ENCODE assay signal across 7 mouse cellular contexts in genomic region chr15:78530671-78531450, GRCm38 (mm10). TPM values are rescaled to one million over a fixed set of nuclear protein-coding genes. Genes with fewer than 3 reads are reported as not detected.
DNase-seq lines count a peak whose midpoint lies in the region; ATAC-seq and TF ChIP-seq lines count a peak whose summit lies in the region.

TSS of gene C1qtnf6 (minus strand) at chr15:78531416.

- peak within 1 kb of the TSS; percentile 36 for H3K4me3 ChIP-seq in hindbrain, embryonic 16.5 days (ENCODE audit: low read length)
- H3K4me3 ChIP-seq in liver, embryonic 15.5 days (replicated peaks), result peak within 1 kb of the TSS; percentile 32
- H3K4me3 ChIP-seq in stomach, embryonic 14.5 days (ENCODE audit: low read depth, low read length), result peak within 1 kb of the TSS; percentile 10

- ATAC-seq in Patski, result no peak
- ATAC-seq in hindbrain, embryonic 16.5 days, result no peak
- no peak for ATAC-seq in liver, embryonic 15.5 days (ENCODE audit: insufficient read depth)
- no peak for ATAC-seq in stomach, embryonic 14.5 days (ENCODE audit: insufficient number of reproducible peaks, insufficient read depth, low FRiP score, low read depth)

- no peaks in the 10 kb centered on the region for H3K9me3 ChIP-seq in hindbrain, embryonic 16.5 days (ENCODE audit: control insufficient read depth, low read length)
- no peaks in the 10 kb centered on the region for H3K9me3 ChIP-seq in liver, embryonic 15.5 days (replicated peaks)
- H3K9me3 ChIP-seq in stomach, embryonic 14.5 days (ENCODE audit: control insufficient read depth, low read depth, low read length), result no peaks in the 10 kb centered on the region

- POLR2A ChIA-PET in Patski (lab: Charles Lee), result interaction anchor here (1.0 to 2.5 kb wide), 5 partner anchors 19 to 124 kb away, joined by 3 to 7 read pairs (median 4); partner anchors contain the start of genes Mpst and Tst

- in situ Hi-C loops in Patski (cut with MboI; ENCODE audit: low pct_unique_long_range_greater_than_20kb), result loop anchor here (5.0 kb wide), 2 partner anchors 84 to 349 kb away; no protein-coding TSS in a partner anchor

- DNase-seq in Patski (ENCODE audit: low read depth, low spot score), result no peak
- DNase-seq in brain, adult 2 months (ENCODE audit: low read depth, low spot score), result peak; percentile 76
- peak; percentile 47 to 57 for DNase-seq in gastrocnemius, adult 8-10 months (ENCODE audit: low spot score in 2 of 2)
- DNase-seq in left cerebral cortex, postnatal 14 days (ENCODE audit: low spot score in 2 of 2), result no peak

- CTCF ChIA-PET in Patski (lab: Charles Lee), result no interaction called here

- no peaks in the 10 kb centered on the region for H3K36me3 ChIP-seq in hindbrain, embryonic 16.5 days (ENCODE audit: control insufficient read depth, insufficient read depth, low read length)
- no peaks in the 10 kb centered on the region for H3K36me3 ChIP-seq in liver, embryonic 15.5 days (replicated peaks)
- H3K36me3 ChIP-seq in stomach, embryonic 14.5 days (ENCODE audit: control insufficient read depth, insufficient read depth, low read length), result no peaks in the 10 kb centered on the region

- no peak for TF ChIP-seq CTCF in Patski (IDR thresholded peaks at IDR 0.05)

- peak within 1 kb of the TSS; percentile 87 for H3K27ac ChIP-seq in hindbrain, embryonic 16.5 days (ENCODE audit: low read depth, low read length)
- peak within 1 kb of the TSS; percentile 76 for H3K27ac ChIP-seq in liver, embryonic 15.5 days (replicated peaks)
- H3K27ac ChIP-seq in stomach, embryonic 14.5 days (ENCODE audit: low read length), result peak within 1 kb of the TSS; percentile 87

- H3K4me2 ChIP-seq in hindbrain, embryonic 16.5 days (ENCODE audit: low read length), result peak within 1 kb of the TSS; percentile 61
- peak within 1 kb of the TSS; percentile 56 for H3K4me2 ChIP-seq in liver, embryonic 15.5 days
- H3K4me2 ChIP-seq in stomach, embryonic 14.5 days (replicated peaks; ENCODE audit: low read depth, low read length), result peak within 1 kb of the TSS; percentile 32

- no peaks in the 10 kb centered on the region for H3K27me3 ChIP-seq in Patski
- no peaks in the 10 kb centered on the region for H3K27me3 ChIP-seq in hindbrain, embryonic 16.5 days (replicated peaks; ENCODE audit: control insufficient read depth, insufficient read depth, low read length)
- no peaks in the 10 kb centered on the region; the same call in 1 of the 2 replicates for H3K27me3 ChIP-seq in liver, embryonic 15.5 days
- H3K27me3 ChIP-seq in stomach, embryonic 14.5 days (ENCODE audit: control insufficient read depth, insufficient read depth, low read length), result no peaks in the 10 kb centered on the region

- H3K4me1 ChIP-seq in hindbrain, embryonic 16.5 days (ENCODE audit: control insufficient read depth, insufficient read depth, low read depth, low read length), result peaks cover 23% of the 10 kb centered on the region
- H3K4me1 ChIP-seq in liver, embryonic 15.5 days (replicated peaks), result peaks cover 34% of the 10 kb centered on the region
- H3K4me1 ChIP-seq in stomach, embryonic 14.5 days (ENCODE audit: control insufficient read depth, insufficient read depth, low read length), result peaks cover 27% of the 10 kb centered on the region

- peak within 1 kb of the TSS; percentile 59 for H3K9ac ChIP-seq in hindbrain, embryonic 16.5 days (ENCODE audit: low read depth, low read length)
- H3K9ac ChIP-seq in liver, embryonic 15.5 days, result peak within 1 kb of the TSS; percentile 35; the same call in 1 of the 2 replicates
- H3K9ac ChIP-seq in stomach, embryonic 14.5 days (replicated peaks; ENCODE audit: low read depth, low read length), result no peak within 1 kb of the TSS

- 69% methylated on average over 17 of the region's 17 CpGs for WGBS in hindbrain, embryonic 16.5 days
- 62% methylated on average over 17 of the region's 17 CpGs for WGBS in liver, embryonic 15.5 days (ENCODE audit: insufficient replicate concordance)
- whole genome bisulfite sequencing in stomach, embryonic 14.5 days, result 62% methylated on average over 17 of the region's 17 CpGs

- intact Hi-C loops in left cerebral cortex, postnatal 14 days (cut with DNase I), result loop anchor here (10.0 kb wide), 1 partner anchor 176 kb away; no protein-coding TSS in a partner anchor

RNA-seq across cellular contexts. Expression of gene C1qtnf6, which starts in this region (rescaled TPM):
- polyA plus RNA-seq in Patski (2021), result 16.9 TPM
- total RNA-seq in gastrocnemius, adult 8-10 months (2022), result 1 to 10 TPM in 3 of 4 experiments, under 1 TPM in 1; 0.82 to 2.9 (median 1.6) TPM
- polyA plus RNA-seq in hindbrain, embryonic 16.5 days (2015; fragmentation: Nextera tagmentation; extraction: Ambion mirVana), result 9.9 and 11.6 TPM in 2 replicates
- 3.8 and 4.4 TPM in 2 replicates for polyA plus RNA-seq in liver, embryonic 15.5 days (2015; fragmentation: Nextera tagmentation; extraction: Ambion mirVana)
- polyA plus RNA-seq in stomach, embryonic 14.5 days (2014; fragmentation: Nextera tagmentation; extraction: Ambion mirVana), result 38.8 and 42.0 TPM in 2 replicates
- total RNA-seq in left cerebral cortex, postnatal 14 days (2021), result 1 to 10 TPM; 7.7 to 9.0 TPM

Comparison
In these comparisons a context has a peak if more than half of its experiments do, and no peak if none do; other contexts are left out.
1. DNase-seq: peak in brain, adult 2 months (single experiment) and gastrocnemius, adult 8-10 months (2 of 2); none in Patski (single experiment) and left cerebral cortex, postnatal 14 days (0 of 2).
2. Peak in every context shown above with its lines, with median percentiles within 50 percentile points of each other: H3K27ac ChIP-seq, H3K4me2 ChIP-seq and H3K4me3 ChIP-seq.